Mouse (Mus musculus) neural tube, embryonic 10.5 days (tissue): ENCODE data around the gene Swap70.

Experiments used
- DNase-seq: peaks from one replicate; pipeline ENCODE4 v3.0.0-alpha.2; 2017; ENCODE audit warnings: low spot score; ENCODE audit errors: extremely low spot score

The Swap70 gene

DNA sequence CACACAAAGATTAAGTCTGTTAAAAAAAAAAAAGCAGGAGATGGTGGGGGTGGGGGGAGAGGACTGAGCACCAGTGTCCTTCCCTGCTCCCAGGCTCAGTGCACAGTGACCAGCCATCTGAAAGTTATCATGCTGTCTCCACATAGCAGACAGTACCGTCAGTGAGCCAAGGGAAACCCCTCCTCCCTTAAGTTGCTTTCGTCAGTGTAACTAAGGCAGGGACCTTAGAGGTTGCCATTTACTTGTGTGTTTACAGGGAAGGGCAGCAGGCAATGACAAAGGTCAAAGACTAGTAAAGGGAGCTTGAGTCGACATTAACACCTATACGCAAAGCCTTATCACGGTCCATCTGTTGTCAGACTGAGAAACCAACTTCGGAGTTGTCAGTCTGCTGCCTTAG lies 81.4 kb downstream of the Swap70 start:
- no peak for DNase-seq

DNA sequence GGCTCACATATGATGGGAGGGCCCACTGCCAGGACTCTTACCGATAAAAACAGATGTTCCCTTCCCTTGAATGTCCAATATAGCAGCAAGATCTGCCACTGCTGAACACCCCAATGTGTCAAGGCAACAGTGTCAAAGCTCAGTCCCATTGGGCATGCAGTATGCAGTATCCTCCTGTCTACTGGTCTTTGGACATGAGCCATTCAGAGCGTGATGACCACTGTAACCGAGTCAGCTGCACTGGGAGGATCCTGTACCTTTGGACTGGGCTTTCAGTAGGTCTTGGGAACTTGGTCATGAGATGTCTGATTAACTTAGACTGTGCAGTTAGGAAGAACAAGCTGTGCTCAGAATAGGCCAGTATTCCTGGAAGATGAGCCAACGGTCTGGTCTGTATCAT lies 84.0 kb downstream of the Swap70 start:
- DNase-seq = no peak

- no peak for DNase-seq
Observed at GRCm38 (mm10) chr7:110306281-110306680, 84.8 kb downstream of the Swap70 start.

GRCm38 (mm10) chr7:110307741-110308140 lies 86.2 kb downstream of the Swap70 start:
- no peak for DNase-seq

DNA sequence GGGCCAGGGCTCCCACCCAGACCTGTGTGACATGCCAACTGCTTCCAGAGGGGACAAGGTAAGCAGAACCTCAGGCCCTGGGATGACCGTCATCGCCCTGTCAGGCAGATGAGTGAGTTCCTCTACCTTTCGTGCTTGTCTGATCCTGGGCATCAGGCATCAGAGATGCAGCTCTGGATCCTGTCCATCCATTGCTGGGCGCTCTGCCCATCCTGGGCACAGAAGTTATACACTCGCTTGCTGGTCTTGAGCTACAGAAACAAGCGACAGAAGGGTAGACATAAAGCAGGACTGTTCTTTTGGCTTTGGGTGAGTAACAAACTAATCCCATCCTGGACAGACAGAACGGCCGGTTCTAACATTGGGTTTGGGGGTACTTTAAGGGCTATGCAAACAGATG lies 87.7 kb downstream of the Swap70 start:
- DNase-seq = no peak

DNA sequence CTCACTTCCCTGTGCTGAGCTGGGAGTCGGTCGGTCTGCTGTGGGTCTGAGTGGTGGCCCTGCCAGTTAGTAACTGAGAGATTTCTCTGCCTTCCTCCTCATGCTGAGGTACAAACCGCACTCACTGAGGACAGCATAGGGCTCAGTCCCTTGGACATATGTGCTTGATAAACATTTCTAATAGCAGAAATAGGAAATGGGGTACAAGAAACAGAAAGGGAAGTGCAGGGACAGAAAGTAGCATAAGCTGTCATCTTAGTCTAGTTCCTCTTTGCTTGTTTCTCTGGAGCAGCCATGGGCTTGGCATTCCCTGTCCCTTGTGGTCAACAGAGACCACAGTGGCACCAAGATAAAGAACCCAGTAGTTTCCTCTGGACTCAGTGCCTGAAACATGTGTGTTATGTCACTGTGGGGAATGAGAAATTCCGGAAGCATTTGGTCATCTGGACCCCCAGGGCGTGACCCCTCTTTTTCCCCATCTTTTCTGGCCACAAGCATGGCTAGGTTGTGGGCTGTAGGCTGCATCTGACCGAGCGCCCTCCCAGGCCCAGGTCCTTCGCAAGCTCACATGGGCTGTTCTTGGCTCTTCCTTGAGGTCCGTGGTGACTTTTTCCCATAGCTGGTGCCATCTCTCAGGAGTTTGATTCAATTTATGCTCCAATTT lies 92.0 kb downstream of the Swap70 start:
- DNase-seq = no peak

- no peak for DNase-seq
Observed at GRCm38 (mm10) chr7:110314401-110314890, 92.9 kb downstream of the Swap70 start.

DNA sequence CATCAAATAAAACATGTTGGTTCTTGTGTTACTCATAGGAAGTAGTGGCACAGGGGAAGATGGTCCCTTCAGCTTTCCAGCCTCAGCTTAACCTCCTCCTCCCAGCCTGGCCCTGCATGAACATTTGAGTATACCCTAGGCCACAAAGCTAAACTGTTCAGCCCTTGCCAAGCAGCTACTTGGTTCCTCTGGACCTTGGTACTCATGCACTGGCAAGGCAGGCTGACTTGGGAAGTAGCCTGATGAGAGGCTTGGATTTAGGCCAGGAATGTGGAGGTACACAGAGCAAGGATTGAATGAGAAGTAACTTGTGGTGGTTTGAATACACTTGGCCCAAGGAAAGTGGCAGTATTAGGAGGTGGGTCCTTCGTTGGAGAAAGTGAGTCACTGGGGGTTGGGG lies 93.8 kb downstream of the Swap70 start:
- DNase-seq = no peak

- no peak for DNase-seq
Observed at GRCm38 (mm10) chr7:110317412-110317811, 95.9 kb downstream of the Swap70 start.

- DNase-seq = no peak
Observed at GRCm38 (mm10) chr7:110318971-110319519, 97.5 kb downstream of the Swap70 start.

DNA sequence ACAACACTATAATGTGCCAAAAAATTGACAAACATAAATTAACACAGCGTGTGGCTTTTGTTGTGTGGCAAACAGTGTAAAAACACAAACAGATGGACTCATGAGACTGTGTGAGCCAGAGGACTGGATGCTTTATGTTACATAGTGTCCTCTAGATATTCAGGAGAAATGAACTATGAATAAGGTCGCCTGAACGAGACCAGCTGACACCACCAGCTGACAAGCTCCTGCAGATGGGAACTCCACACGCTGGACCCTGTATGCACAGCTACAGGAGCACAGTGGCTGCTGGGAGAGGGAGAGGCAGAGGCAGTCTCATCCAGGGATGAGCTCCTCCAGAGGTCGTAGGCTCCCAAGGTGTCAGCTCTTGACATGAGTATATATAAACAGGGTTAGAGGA lies 99.6 kb downstream of the Swap70 start:
- no peak for DNase-seq

GRCm38 (mm10) chr7:110324852-110325251 lies 103.3 kb downstream of the Swap70 start:
- no peak for DNase-seq

DNA sequence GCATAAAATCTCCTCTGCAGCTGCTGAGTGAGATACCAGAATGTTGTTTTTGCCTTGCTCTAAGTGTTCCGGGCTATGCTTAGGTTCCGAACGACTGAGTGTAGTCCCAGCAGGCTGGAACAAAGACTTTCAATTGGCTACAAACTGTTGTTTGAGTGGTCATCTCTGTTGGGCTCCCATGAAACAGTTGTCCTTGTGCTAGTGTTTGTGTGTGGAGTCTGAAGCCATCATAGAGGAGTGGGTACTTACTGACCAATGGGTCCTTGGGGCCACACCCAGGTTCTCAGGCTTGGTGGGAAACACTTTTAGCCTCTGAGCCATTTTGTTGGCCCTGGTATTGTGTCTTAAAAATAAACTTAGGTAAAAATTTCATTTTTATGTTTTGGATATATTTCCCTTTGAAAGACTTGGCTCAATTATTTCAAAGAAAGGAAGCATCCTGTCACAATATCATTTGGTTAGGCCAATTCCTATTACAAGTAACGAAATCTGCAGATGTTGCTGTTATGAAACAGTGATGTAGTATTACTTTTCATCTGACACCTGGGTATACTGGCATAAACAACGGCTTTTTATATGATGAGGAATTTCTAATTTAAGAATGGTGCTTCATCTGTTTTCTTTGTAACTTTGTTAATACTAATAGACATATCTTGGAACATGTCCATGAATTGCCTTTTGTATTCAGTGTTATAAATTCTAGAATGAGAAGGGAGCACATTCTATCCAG lies 104.0 kb downstream of the Swap70 start:
- DNase-seq = no peak
